Mouse (Mus musculus): ENCODE data around the gene Cldnd1.

- TF ChIP-seq CTCF (IDR thresholded peaks at IDR 0.05; ENCODE audit: borderline replicate concordance, insufficient read depth, low read depth, low read length) (no peak), POLR2A (IDR thresholded peaks at IDR 0.05; ENCODE audit: borderline replicate concordance, insufficient read depth, low read length) (no peak)
Measured at GRCm38 (mm10) chr16:58746715-58747114, 19.0 kb downstream of the Cldnd1 start.
